Mouse (Mus musculus): ENCODE measurements around the gene Palm3. TPM values are rescaled to one million over a fixed set of nuclear protein-coding genes. Genes with fewer than 3 reads are reported as not detected.

The Palm3 gene
- total and polyA plus RNA-seq, 2 experiments from 2014 or later = 8.2 to 9.6 TPM

GRCm38 (mm10) chr8:84010625-84011611 lies 10.4 kb upstream of the Palm3 start:
- Histone ChIP-seq H3K4me1 (ENCODE audit: insufficient read depth, low read length) (peaks cover 17% of the 10 kb centered on the region), H3K9ac (replicated peaks; ENCODE audit: low read length) (peak overlapping the region; percentile 52), H3K27me3 (ENCODE audit: insufficient read depth, low read length) (peaks cover 24% of the 10 kb centered on the region), H3K27ac (no peak overlapping the region), H3K9me3 (ENCODE audit: low read length) (no peaks in the 10 kb centered on the region), H3K4me2 (ENCODE audit: low read depth, low read length) (peak overlapping the region; percentile 94), H3K4me3 (ENCODE audit: low read length) (peak overlapping the region; percentile 55), H3K36me3 (ENCODE audit: insufficient read depth, low read length) (no peaks in the 10 kb centered on the region)
- DNase-seq (ENCODE audit: low spot score) = peak; percentile 87
- peak; percentile 33; the same call in 1 of the 2 replicates for TF ChIP-seq CTCF (IDR thresholded peaks at IDR 0.05; ENCODE audit: low read depth)
- peak; percentile 69; the same call in 1 of the 2 replicates for ATAC-seq
- 3% methylated on average over 59 of the region's 83 CpGs for WGBS

- Histone ChIP-seq H3K9me3 (ENCODE audit: low read length) (no peaks in the 10 kb centered on the region), H3K4me1 (ENCODE audit: insufficient read depth, low read length) (peaks cover 17% of the 10 kb centered on the region), H3K27me3 (ENCODE audit: insufficient read depth, low read length) (peaks cover 24% of the 10 kb centered on the region), H3K4me2 (ENCODE audit: low read depth, low read length) (peak within 1 kb of the TSS; percentile 94), H3K9ac (replicated peaks; ENCODE audit: low read length) (peak within 1 kb of the TSS; percentile 52), H3K27ac (no peak within 1 kb of the TSS), H3K4me3 (ENCODE audit: low read length) (peak within 1 kb of the TSS; percentile 55), H3K36me3 (ENCODE audit: insufficient read depth, low read length) (no peaks in the 10 kb centered on the region)
- ATAC-seq (peak; percentile 22; the same call in 1 of the 2 replicates), DNase-seq (ENCODE audit: low spot score) (no peak)
- no peak for TF ChIP-seq CTCF (IDR thresholded peaks at IDR 0.05; ENCODE audit: low read depth)
- WGBS = under 1% methylated on average over 45 of the region's 45 CpGs
Observed at GRCm38 (mm10) chr8:84011705-84012498, 9.4 kb upstream of the Palm3 start, which contains the start of gene 2210011C24Rik. Gene 2210011C24Rik, minus strand, starts transcription at chr8:84012171.

GRCm38 (mm10) chr8:84012499-84013165 lies 8.6 kb upstream of the Palm3 start:
- H3K9ac ChIP-seq (replicated peaks; ENCODE audit: low read length) = 0 out of 2 replicates have a peak overlapping the region, but pooled peaks have one; percentile 10

GRCm38 (mm10) chr8:84015833-84016232 lies 5.4 kb upstream of the Palm3 start:
- Histone ChIP-seq H3K4me1 (ENCODE audit: insufficient read depth, low read length) (peaks cover 14% of the 10 kb centered on the region), H3K4me3 (ENCODE audit: low read length) (no peak overlapping the region), H3K36me3 (ENCODE audit: insufficient read depth, low read length) (no peaks in the 10 kb centered on the region), H3K27ac (no peak overlapping the region), H3K9me3 (ENCODE audit: low read length) (no peaks in the 10 kb centered on the region), H3K27me3 (ENCODE audit: insufficient read depth, low read length) (peaks cover 17% of the 10 kb centered on the region), H3K4me2 (ENCODE audit: low read depth, low read length) (no peak overlapping the region), H3K9ac (replicated peaks; ENCODE audit: low read length) (no peak overlapping the region)
- TF ChIP-seq CTCF (IDR thresholded peaks at IDR 0.05; ENCODE audit: low read depth) = no peak
- 96% methylated on average over 5 of the region's 5 CpGs for WGBS
- ATAC-seq (no peak), DNase-seq (ENCODE audit: low spot score) (no peak)

More at GRCm38 (mm10) chr8:84012499-84013165, 8.6 kb upstream of the Palm3 start:
- Histone ChIP-seq H3K4me3 (ENCODE audit: low read length) (peak overlapping the region; percentile 55), H3K4me2 (ENCODE audit: low read depth, low read length) (peak overlapping the region; percentile 94), H3K36me3 (ENCODE audit: insufficient read depth, low read length) (no peaks in the 10 kb centered on the region), H3K27ac (no peak overlapping the region), H3K9me3 (ENCODE audit: low read length) (no peaks in the 10 kb centered on the region), H3K4me1 (ENCODE audit: insufficient read depth, low read length) (peaks cover 17% of the 10 kb centered on the region), H3K27me3 (ENCODE audit: insufficient read depth, low read length) (peaks cover 24% of the 10 kb centered on the region)
- DNase-seq (ENCODE audit: low spot score) (no peak), ATAC-seq (peak; percentile 54; the same call in 1 of the 2 replicates)
- TF ChIP-seq CTCF (IDR thresholded peaks at IDR 0.05; ENCODE audit: low read depth) = no peak
- 10% methylated on average over 35 of the region's 35 CpGs for WGBS

GRCm38 (mm10) chr8:84019738-84020137 lies 1.5 kb upstream of the Palm3 start:
- H3K4me1 ChIP-seq (ENCODE audit: insufficient read depth, low read length) = no peaks in the 10 kb centered on the region
- no peak for ATAC-seq
- 85% methylated on average over 9 of the region's 9 CpGs for WGBS

GRCm38 (mm10) chr8:84021569-84021968 lies 298 bp downstream of the Palm3 start:
- Histone ChIP-seq H3K27me3 (ENCODE audit: insufficient read depth, low read length) (no peaks in the 10 kb centered on the region), H3K4me1 (ENCODE audit: insufficient read depth, low read length) (peaks cover 7% of the 10 kb centered on the region; the same call in 1 of the 2 replicates), H3K9me3 (ENCODE audit: low read length) (no peaks in the 10 kb centered on the region), H3K4me2 (ENCODE audit: low read depth, low read length) (no peak overlapping the region), H3K4me3 (ENCODE audit: low read length) (no peak overlapping the region), H3K9ac (replicated peaks; ENCODE audit: low read length) (no peak overlapping the region), H3K36me3 (ENCODE audit: insufficient read depth, low read length) (no peaks in the 10 kb centered on the region), H3K27ac (no peak overlapping the region)
- no peak for ATAC-seq
- no peak for TF ChIP-seq CTCF (IDR thresholded peaks at IDR 0.05; ENCODE audit: low read depth)
- WGBS = 50% methylated on average over 12 of the region's 12 CpGs
- DNase-seq (ENCODE audit: low spot score) = no peak

More at GRCm38 (mm10) chr8:84019738-84020137, 1.5 kb upstream of the Palm3 start:
- H3K27me3 ChIP-seq (ENCODE audit: insufficient read depth, low read length) = no peaks in the 10 kb centered on the region
- no peak overlapping the region for H3K4me2 ChIP-seq (ENCODE audit: low read depth, low read length)
- H3K27ac ChIP-seq = no peak overlapping the region
- H3K4me3 ChIP-seq (ENCODE audit: low read length) = no peak overlapping the region
- no peaks in the 10 kb centered on the region for H3K9me3 ChIP-seq (ENCODE audit: low read length)
- no peak overlapping the region for H3K9ac ChIP-seq (replicated peaks; ENCODE audit: low read length)
- no peak for TF ChIP-seq CTCF (IDR thresholded peaks at IDR 0.05; ENCODE audit: low read depth)
- H3K36me3 ChIP-seq (ENCODE audit: insufficient read depth, low read length) = no peaks in the 10 kb centered on the region
- DNase-seq (ENCODE audit: low spot score) = no peak

All from hindbrain, postnatal 0 days (tissue).